Mouse (Mus musculus): ENCODE data around the gene Itgb2. TPM values are rescaled to one million over a fixed set of nuclear protein-coding genes. Genes with fewer than 3 reads are reported as not detected.
A peak's percentile ranks its signal among the peaks of the same experiment; 100 is the strongest.

Itgb2 gene
- total RNA-seq, 2 experiments from 2014 or later: 2.2 to 3.1 TPM

DNA sequence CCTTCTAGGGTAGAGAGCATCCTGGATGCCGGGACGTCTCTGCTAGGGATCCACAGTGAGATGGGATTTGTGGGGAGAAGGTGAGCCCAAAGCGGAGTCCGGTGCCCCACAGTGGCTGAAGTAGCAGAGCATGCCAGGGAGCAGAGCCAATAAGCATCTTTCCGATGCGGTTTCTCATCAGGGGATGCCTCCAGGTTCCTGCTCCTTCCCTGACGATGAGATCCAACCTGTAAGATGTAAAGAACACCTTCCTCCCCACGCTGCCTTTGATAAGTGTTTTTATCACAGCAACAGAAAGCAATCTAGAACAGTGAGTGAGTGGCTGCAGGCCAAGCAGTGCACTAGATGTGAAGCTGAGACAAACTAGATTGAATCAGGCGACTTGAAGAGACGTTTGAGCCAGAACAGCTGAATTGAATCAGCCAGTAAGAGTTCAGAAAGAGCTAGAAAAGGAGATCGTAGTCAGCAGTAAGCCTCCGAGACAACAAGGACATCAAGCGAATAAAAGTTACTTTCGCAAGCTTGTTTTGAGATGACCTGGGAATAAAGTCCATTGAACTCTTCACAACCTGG lies 13.6 kb upstream of the Itgb2 start:
- no peak for DNase-seq (ENCODE audit: low spot score in 2 of 2)

DNA sequence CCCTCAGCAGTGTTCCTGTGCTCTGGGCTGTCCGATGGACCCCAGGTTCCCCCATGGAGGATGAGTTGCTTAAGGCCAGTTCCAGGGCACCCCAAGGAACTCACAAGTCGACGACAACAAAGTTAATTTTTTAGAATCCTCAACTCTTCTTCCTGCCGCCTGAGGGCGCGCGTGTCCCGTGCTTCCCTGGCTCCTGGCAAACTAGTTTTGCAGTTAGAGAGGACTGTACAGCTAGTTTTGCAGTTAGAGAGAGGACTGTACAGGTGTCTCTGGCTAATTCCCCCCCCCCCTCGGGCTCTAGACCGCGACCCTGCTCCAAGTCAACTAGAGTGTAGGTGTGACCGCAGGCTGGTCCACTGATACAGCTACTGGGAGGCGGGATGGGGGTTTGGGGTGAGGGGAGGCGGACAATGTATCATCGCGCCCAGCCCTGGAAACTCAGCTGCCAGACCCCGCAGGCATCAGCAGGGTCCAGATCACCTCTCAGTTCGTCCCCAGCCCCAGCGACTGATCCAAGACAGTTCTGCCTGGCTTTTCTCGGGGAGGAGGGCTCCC lies 12.9 kb upstream of the Itgb2 start:
- peak; percentile 55 to 63 for DNase-seq (ENCODE audit: low spot score in 2 of 2)

DNA sequence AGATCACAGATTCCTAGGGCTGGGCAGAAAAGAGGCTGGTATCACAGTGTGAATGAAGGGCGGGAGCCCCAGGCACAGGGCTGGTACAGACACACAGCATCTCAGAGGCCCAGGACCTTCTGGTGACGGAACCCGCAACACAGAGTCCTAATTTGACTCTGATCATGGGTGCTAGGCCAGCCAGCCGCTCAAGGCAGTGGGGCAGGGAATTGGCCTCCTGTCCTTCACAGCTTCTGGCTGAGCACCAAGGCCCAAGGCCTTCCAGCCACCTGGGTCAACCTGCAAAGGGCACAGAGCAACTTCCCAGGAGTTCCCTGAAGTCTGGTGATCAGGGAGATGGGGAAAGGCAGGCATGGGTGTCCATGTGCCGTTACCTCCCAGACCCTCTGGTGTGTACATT lies 12.3 kb upstream of the Itgb2 start:
- DNase-seq (ENCODE audit: low spot score in 2 of 2): no peak

DNA sequence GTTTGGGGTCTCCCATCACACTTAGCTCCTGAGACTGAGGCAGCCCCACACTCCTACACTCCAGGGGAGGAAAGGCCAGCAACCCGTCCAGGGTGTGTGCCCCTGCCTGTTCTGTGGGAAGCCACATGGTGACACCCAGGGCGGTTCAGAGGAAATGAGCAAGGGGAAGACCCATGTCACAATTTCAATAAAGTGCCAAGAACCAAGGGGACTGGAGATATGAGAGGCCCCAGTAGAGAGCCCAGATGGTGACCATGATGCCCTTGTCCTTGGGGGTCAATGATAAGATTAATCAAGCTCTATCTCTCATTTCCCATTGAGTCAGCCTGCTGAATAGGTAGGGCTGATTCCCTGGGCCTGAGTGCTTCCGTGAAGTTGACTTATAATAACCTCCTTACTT lies 10.9 kb upstream of the Itgb2 start:
- no peak for DNase-seq (ENCODE audit: low spot score in 2 of 2)

DNA sequence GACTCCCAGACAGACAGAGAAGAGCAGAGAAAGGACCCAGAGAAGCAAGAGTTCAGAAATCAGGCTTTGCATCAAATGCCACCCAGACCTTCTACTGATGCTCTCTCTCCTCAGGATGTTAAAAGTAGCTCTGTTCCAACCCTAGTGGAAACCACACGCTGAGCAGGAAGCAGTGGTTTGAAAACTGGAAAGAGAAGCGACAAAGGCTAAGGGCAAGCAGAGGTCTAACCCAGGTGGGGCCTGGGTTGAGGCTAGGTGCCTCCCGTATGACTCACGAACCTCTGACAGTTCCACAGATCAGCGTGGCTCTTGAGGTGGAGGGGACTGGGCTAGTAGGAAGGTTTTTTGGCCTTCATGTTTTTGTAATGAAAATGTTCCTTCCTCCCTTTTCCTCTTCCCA lies 9.6 kb upstream of the Itgb2 start:
- no peak for DNase-seq (ENCODE audit: low spot score in 2 of 2)

DNA sequence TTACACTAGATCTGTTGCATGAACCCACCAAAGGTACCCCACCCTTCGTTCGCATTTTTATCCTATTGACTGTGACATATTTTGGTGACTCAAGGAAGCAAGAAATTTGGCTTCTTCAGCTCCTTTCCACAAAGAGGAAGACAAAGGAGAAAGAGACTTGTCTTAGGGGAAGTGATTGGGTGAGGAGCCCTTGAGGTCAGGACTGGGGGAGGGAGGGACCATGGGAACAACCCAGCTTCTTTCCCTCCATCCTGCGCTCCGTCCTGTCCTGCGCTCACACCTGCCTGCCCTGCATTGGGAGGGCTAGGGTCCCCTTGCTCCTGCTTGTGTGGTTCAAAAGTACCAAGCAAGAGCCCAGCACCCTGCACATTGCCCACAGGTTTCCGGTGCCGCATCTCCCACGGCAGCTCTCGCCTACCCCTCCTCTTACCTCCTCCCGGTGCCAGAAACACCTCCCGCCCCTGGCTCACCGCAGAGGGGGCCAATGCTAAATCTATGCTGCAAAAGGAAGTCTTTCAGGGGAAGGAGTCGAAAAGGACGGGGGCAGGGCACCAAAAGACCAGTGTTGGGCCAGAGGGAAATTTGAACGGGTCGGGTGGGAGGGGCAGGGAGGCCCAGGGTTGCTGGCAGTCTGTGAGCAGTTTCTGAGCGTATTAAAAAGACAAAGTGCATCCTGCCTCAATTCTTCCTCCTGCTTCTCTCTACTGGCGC lies 7.9 kb upstream of the Itgb2 start:
- no peak for DNase-seq (ENCODE audit: low spot score in 2 of 2)

DNA sequence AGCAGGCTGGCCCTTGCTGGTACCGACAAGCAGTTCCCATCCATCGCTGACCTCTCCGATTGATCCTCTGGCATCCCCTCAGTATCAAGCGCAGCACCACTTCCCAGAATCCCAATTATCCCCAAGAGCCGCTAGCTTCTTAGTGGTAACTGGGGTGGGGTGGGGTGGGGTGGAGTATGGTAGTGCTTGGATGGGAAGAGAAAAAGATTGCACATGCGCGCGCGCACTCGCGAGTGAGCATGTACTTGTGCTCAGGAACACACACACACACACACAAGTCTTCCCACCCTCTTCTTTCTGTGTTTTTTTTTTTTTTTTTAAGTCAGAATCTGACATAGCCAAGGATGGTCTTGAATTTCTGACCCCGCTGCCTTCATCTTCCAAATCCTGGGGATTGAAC lies 7.3 kb upstream of the Itgb2 start:
- no peak for DNase-seq (ENCODE audit: low spot score in 2 of 2)

DNA sequence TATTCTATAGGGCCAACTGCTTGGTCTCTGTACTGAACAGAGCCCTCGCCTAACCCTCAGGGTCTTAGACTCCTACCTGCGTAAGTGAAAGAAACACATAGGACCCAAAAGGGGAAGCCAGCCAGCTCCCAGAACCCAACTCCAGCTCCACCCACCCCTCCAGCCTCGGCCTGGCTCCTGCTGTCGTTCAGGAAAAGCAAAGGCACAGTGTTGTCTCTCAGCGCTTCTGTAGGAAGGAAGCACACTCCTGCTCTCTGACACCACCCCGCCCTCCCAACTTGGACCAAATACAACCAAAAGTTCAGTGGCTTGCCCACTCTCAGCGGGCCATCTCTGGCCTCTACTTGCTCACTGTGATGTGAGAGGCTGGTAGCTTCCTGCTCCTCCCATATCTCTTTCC lies 6.7 kb upstream of the Itgb2 start:
- DNase-seq (ENCODE audit: low spot score in 2 of 2): no peak

DNA sequence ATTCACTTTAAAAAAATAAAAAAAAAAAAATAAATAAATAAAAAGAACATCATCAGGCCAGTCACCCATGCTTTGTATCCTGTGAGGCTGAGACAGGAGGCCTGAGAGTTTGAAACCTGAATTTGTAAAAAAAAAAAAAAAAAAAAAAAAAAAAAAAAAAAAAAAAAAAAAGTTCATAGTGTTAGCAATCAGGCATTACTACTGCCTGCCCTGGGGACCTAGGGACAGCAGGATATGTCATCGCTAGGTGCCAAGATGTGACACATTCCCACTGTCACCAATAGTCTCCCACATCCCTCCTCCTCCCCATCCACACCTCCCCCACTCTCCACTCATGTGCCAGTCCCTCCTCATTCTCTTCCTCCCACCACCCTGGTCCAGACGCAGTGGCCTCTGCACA lies 3.6 kb upstream of the Itgb2 start:
- no peak for DNase-seq (ENCODE audit: low spot score in 2 of 2)

DNA sequence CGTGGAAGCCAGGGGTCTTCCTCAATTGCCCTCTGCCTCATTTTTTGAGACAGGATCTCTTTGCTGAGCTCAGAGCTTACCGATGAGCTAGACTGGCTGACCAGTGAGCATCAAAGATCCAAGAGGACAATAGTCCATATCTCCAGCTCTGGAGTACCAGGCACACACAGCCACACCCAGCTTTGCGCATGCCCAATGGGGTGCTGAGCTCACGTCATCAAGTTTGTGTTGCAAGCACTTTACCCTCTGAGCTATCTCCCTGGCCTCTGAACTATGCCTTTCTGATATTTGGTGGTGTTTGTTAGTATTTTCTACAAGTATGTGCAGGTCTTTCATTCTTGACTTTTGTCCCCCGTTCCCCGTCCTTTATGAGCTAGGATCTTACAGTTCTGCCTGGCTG lies 1.4 kb upstream of the Itgb2 start:
- DNase-seq (ENCODE audit: low spot score in 2 of 2): no peak

DNA sequence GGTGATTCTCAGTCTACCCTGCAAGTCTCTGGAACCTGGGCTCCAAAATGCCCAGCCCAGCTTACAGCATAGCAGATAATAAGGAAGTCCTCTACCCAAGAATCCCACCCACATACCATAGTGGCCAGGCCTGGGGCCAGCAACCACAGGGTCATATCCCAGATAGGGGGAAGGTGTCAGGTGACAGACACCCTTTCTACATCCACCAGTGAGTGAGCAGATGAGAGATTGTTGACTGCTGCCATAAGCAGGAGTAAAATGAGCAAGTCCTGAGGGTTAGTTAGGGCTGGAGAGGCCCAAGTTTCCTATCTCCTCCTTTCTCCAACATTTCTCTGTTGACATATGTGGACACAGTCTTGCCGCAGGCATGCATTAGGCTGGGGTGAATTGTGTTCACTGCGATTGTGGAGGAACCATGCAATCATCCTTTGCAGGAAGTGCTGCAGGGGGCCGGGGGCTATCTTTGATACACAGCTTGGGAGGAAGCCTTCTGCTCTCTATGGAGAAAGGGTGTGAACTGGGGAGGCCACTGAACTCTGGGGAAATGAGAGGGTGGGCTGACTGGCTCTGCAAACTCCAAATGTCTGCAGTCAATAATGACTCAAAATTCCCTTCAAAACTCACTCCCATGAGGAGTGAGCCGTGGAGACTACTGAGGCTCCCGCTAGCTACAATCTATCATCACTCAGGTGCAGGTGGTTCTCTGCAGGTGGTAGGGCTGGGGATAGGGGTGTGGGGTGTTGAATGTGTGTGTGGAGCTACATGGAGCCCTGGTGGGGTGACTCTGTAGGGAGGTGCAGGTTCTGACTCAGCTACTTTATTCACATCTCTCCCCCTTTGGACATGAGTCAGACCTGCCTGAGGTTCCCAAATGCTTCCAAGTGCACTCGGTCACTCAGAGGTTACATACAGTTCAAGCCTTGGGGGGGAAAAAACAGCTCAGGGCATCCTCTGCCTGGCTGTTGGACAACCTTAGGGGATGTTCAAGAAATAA lies 1.3 kb downstream of the Itgb2 start:
- DNase-seq (ENCODE audit: low spot score in 2 of 2): no peak

DNA sequence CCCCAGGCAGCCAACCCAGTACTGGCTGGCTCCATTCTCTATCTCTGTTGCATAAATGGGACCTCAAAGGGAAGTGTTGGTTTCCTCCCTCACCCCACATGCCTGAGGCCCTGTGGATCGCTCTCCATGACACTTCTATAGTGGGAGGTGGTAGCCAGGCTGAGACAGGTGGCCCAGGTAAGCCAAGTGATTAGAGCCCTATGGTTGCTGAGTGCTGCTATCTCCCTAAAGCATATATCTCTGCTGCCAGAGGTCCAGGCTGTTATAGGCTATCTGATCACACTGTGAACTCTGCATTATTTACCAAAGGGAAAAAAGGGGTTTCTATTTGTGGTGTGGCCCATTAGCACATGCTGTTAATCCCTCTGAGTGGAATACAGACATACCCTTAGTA lies 2.0 kb downstream of the Itgb2 start:
- DNase-seq (ENCODE audit: low spot score in 2 of 2): no peak

DNA sequence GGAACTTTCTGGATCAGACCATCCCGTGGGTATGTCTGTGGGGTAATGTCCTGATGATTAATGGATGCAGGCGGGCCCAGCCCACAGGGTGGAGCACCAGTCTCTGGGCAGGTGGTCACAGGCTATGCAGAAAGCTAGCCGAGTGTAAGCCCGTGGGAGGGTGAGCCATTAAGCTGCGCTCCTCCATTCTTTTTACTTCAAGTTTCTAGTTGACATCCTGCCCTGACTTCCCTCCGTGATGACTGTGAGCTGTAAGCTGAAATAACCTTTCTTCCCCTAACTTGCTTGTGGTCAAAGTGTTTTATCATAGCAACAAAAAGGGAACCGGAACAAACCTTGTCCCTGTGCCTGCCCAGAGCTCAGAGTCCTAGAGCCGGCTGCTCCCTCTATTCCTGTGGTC lies 6.7 kb downstream of the Itgb2 start:
- no peak for DNase-seq (ENCODE audit: low spot score in 2 of 2)

DNA sequence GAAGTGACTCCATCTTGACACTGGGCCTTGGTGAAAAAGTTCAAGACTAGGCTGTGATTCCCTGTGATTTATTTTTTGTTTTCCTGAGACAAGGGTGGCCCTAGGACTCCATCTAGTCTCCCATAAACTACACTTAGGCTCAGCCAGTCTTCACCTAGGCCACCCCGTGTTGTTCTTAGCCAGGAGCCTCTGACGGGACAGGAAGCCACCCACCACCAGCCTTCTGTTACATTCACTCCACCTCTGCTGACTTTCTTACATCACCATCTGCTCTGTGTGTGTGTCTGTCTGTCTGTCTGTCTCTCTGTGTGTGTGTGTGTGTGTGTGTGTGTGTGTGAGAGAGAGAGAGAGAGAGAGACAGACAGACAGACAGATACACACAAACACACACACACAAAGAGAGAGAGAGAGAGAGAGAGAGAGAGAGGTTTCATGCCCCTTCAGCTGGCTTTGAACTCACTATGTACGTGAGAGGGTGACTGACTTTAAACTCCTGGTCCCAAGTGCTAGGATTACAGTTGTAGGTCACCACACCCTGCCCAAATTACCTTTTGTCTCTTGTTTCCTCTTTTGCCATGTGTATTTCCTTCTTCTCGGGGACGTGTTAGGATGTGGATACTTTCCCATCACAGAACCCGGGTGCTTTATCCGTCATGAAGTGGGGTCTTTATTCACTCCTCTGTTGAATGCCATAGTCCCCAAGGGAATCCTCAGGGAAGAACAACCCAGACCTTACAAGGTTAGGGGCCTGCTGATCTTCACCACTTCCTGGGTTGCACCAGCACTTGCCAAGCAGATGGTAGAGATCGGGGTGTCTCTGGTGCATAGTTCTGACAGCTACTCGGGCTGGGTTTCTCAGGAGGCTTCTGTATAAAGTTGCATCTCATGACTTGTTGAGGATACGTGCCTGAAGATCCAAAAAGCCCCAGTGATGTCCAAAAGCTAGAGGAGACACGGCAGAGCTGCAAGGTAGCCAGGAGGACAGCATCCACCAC lies 7.5 kb downstream of the Itgb2 start:
- DNase-seq (ENCODE audit: low spot score in 2 of 2): no peak

DNA sequence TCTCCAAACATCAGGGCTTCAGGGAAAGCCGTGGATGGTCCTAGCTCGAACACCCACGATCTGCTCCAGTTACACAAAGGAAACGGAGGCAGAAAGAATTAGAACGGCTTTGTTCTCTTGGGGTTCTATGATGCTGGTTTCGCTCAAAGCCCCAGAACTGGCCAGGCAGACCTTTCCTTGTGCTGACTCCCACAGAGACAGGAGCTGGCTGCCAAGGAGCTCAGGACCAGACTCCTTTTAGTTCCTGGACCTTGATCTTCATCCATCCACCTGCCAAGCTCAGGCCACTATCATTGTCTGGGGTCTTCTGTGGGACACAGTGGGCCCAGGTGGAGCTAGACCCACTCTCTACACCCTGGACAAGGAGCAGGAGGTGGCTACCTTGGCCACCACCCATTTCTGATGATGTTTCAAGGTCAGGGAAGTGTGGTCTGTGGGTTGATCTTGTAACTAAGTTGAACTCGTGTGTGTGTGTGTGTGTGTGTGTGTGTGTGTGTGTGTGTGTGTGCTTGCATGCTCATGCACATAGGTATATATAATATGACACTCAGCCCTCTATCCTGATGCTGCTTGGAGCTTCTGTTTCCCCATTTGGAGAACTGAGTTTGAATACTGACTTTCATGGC lies 9.4 kb downstream of the Itgb2 start:
- no peak for DNase-seq (ENCODE audit: low spot score in 2 of 2)

DNA sequence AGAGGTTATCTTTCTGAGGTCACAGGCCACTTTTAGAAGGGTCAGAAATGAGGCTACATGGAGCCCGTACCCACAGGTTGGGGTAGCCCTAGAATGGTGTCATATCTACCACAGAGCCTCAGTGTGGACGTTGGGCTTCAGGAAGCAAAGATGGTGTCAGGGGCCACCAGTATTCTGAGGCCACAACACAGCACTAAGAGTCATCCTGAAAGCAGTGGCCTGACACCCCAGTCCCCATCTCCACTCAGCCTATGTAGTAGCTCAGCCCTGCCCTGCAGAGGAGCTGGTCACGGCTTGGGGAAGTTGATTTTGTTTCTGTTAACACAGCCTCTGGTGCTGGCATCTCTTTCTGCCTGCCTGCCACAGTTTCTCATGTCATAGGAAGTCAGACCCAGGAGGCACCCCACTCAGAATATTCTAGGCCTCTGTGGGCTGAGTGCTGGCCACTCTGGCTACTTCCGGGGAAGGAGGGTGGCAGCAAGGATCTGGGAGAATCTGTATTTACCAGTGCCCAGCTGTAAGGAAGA lies 10.6 kb downstream of the Itgb2 start:
- no peak for DNase-seq (ENCODE audit: low spot score in 2 of 2)

DNA sequence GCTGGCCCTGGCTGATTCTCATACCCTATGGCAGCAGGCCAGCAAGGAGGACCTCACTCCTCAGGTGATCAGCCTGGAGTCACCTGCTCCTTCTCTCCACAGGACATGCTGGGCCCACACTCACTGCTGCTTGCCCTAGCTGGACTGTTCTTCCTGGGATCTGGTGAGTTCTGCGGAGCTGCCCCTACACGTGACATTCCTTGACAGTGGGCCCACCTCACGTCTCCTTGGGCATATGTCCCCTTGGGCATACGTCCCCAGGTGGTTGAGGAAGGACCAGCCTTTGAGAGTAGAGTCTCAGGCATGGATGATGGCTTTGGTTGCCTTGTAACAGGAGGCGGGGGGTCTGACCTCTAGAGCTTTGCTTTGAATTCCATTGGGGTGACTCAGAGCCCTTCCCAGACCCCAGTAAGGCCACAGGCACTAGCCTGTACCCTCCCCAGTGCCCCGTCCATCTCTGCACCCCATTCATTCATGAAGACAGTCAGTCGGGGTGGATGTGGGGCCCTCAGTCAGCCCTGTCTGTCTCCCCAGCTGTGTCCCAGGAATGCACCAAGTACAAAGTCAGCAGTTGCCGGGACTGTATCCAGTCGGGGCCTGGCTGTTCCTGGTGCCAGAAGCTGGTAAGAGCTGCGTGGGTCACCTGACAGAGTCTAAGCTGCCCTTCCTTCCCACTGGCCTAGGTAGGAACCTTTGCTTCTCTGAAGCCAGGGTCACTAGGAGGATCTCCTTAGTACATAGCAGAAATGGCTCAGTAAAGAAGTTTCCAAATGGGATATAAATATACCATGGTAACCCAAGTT lies 12.0 kb downstream of the Itgb2 start:
- no peak for DNase-seq (ENCODE audit: low spot score in 2 of 2)

DNA sequence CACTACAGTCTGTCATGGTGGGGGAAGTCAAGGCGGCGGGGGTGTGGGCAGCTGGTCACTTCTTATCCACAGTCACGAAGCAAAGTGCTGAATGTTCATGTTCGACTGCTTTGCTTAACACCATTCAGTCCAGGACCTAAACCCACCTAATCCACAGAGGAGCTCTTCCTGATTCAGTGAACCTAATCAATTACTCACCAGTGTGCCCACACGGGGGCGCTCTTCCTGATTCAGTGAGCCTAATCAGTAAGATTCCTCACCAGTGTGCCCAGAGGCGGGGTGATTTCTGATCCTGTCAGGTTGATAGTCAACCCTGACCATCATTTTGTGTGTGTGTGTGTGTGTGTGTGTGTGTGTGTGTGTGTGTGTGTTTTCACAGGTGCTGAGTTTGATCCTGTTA lies 13.2 kb downstream of the Itgb2 start:
- DNase-seq (ENCODE audit: low spot score in 2 of 2): no peak

DNA sequence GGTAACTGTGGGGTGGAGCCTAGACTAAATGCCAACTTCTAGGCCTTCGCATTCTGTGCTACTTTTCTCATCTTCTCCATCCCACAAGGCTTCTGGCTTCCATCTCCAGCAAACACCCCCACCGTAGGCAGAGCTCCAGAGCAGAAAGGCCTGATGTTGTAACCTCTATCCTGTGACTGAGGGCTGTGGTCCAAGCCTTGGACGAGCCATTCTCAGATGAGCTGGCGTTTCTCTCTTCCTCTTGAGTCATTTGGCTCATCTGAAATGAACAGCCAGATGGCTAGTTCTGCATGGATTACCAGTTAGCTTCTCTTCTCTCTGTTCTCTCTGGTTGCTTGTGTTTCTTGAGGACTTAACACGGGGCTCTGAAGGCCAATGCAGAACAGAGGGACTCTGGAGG lies 14.9 kb downstream of the Itgb2 start:
- DNase-seq (ENCODE audit: low spot score in 2 of 2): peak in 1 of 2 experiments; percentile 37

All from layer of hippocampus, postnatal 14 days (tissue).